1 mouse cellular context compared by ENCODE assay signal in genomic region chr11:95859468-95859855, GRCm38 (mm10).
TF ChIP-seq lines count a peak whose summit lies in the region.

No protein-coding gene starts in this region.

TF ChIP-seq in MEL, 35 proteins besides CTCF, POLR2A, EP300 and RAD21:
- TF ChIP-seq SIN3A (IDR thresholded peaks at IDR 0.05; ENCODE audit: low read length) (peak; percentile 22), UBTF (IDR thresholded peaks at IDR 0.05; ENCODE audit: borderline replicate concordance, insufficient read depth, low read depth, low read length) (no peak), ELF1 (IDR thresholded peaks at IDR 0.05; ENCODE audit: low read depth, low read length) (no peak), ZNF384 (IDR thresholded peaks at IDR 0.05; ENCODE audit: low read depth, low read length) (no peak), TCF12 (IDR thresholded peaks at IDR 0.05; ENCODE audit: low read depth, low read length) (peak; percentile 57), MAZ (IDR thresholded peaks at IDR 0.05; ENCODE audit: low read depth, low read length) (no peak), GATA1 (IDR thresholded peaks at IDR 0.05; ENCODE audit: low read depth, low read length) (no peak), TBP (IDR thresholded peaks at IDR 0.05; ENCODE audit: low read depth, low read length) (no peak), USF2 (IDR thresholded peaks at IDR 0.05; ENCODE audit: borderline replicate concordance in 1 of 2, insufficient read depth in 1 of 2, low read depth in 1 of 2, low read length in 2 of 2) (no peak), USF1 (IDR thresholded peaks at IDR 0.05; ENCODE audit: low read depth, low read length) (peak; percentile 72), E2F4 (IDR thresholded peaks at IDR 0.05; ENCODE audit: borderline replicate concordance, low read depth, low read length) (no peak; the same call in 1 of the 2 replicates), MXI1 (IDR thresholded peaks at IDR 0.05; ENCODE audit: low read depth, low read length) (peak; percentile 99), ZKSCAN1 (IDR thresholded peaks at IDR 0.05; ENCODE audit: low read depth, low read length) (no peak), CHD1 (IDR thresholded peaks at IDR 0.05; ENCODE audit: low read depth, low read length) (no peak; the same call in 1 of the 2 replicates), SMC3 (IDR thresholded peaks at IDR 0.05; ENCODE audit: low read depth, low read length) (no peak), GABPA (IDR thresholded peaks at IDR 0.05; ENCODE audit: low read depth, low read length) (no peak), CHD2 (IDR thresholded peaks at IDR 0.05; ENCODE audit: low read length) (no peak), MAFK (IDR thresholded peaks at IDR 0.05; ENCODE audit: borderline replicate concordance, low read depth, low read length) (no peak), BHLHE40 (IDR thresholded peaks at IDR 0.05; ENCODE audit: borderline replicate concordance, low read depth, low read length) (peak; percentile 95), KAT2A (conservative IDR thresholded peaks at IDR 0.05; ENCODE audit: low read depth, low read length) (no peak), NRF1 (IDR thresholded peaks at IDR 0.05; ENCODE audit: insufficient read depth, low read depth, low read length, poor library complexity, severe bottlenecking) (no peak), TAL1 (IDR thresholded peaks at IDR 0.05; ENCODE audit: low read length) (no peak), POLR2AphosphoS2 (IDR thresholded peaks at IDR 0.05; ENCODE audit: low read length) (no peak; the same call in none of the 2 replicates), JUND (IDR thresholded peaks at IDR 0.05; ENCODE audit: low read depth, low read length) (no peak), HCFC1 (IDR thresholded peaks at IDR 0.05; ENCODE audit: low read depth, low read length) (peak; percentile 25; the same call in 1 of the 2 replicates), ZC3H11A (IDR thresholded peaks at IDR 0.05; ENCODE audit: low read depth, low read length) (no peak), POLR2AphosphoS5 (IDR thresholded peaks at IDR 0.05; ENCODE audit: borderline replicate concordance, low read depth, low read length) (no peak), MYB (IDR thresholded peaks at IDR 0.05; ENCODE audit: low read depth, low read length) (no peak), MYC (IDR thresholded peaks at IDR 0.05; ENCODE audit: low read depth, low read length) (peak; percentile 99), MEF2A (IDR thresholded peaks at IDR 0.05; ENCODE audit: extremely low read depth, insufficient replicate concordance, low read depth, low read length, poor library complexity, severe bottlenecking) (no peak), RCOR1 (IDR thresholded peaks at IDR 0.05; ENCODE audit: low read depth, low read length) (no peak), MAX (IDR thresholded peaks at IDR 0.05; ENCODE audit: low read length) (peak; percentile 98), NELFE (IDR thresholded peaks at IDR 0.05; ENCODE audit: low read depth, low read length) (peak; percentile 73), ETS1 (IDR thresholded peaks at IDR 0.05; ENCODE audit: low read depth, low read length) (peak; percentile 51; the same call in 1 of the 2 replicates), ZMIZ1 (IDR thresholded peaks at IDR 0.05; ENCODE audit: low read depth, low read length) (0 out of 2 replicates have a peak, but pooled peaks have one; percentile 63)
